Mouse (Mus musculus) testis, adult 2 months (tissue): ENCODE results near the gene Akt3.

ENCODE experiments used
- CTCF ChIP-seq: fragments of 200-500 bp; IDR thresholded peaks from 2 replicates; pipeline ENCODE4 v1.5.1; 2012; ENCODE audit warnings: low read depth, mild to moderate bottlenecking, inconsistent platforms, low read length, moderate library complexity; ENCODE audit not compliant: control insufficient read depth, insufficient read depth, insufficient replicate concordance
- POLR2A ChIP-seq: fragments of 200-500 bp; IDR thresholded peaks from 2 replicates; pipeline ENCODE4 v1.6.1; 2012; ENCODE audit warnings: low read depth, mild to moderate bottlenecking, inconsistent platforms, low read length, moderate library complexity; ENCODE audit not compliant: control insufficient read depth

DNA sequence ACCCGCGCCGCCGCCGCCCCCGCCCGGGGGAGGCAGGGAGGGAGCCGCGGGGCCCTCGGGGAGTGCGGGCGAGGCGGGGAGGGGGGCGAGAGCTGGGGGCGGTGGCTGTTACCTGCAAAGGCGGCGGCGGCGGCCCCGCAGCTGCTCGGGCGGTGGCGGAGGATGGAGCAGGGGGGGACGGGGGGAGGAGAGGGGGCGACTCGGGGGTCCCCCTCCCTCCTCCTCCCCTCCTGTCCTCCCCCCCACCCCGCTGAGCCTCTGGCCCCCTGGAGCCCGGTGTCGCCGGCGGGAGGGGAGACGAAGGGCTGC is at the start of gene Akt3:
- TF ChIP-seq CTCF (no peak), POLR2A (no peak)
